In the genomic region with DNA sequence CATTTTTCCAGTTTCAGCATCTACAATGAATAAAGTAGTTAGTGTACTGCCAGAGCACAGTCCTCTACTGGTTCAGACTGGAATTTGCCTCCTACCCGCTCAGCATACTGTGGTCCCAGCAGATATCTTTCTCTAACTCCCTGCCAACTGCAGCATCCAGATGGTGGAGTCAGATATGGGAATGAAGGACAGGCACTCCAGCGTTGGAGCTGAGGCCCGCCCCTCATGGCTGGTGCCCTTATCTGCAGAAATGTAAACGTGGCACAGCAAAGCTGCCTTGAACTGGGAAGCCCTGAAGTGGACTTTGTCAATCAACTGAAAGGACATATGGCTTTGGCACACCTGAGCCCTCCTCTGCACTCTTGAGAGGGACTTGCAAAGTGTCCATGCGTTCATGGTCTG, we compare ENCODE assay signal across 12 mouse cellular contexts.
DNase-seq lines count a peak whose midpoint lies in the region; ATAC-seq lines count a peak whose summit lies in the region.
"Had no signal": no experiment of that assay in that cellular context is flagged by ENCODE, and none has a peak within 500 bp of the region (broad histone marks: within the 10 kb centered on the region; RNA-seq: fewer than 3 reads in every experiment).

No protein-coding gene starts in this region.

- H3K27ac ChIP-seq in hindbrain, embryonic 14.5 days, result 0 out of 2 replicates have a peak overlapping the region, but pooled peaks have one; percentile 0
- no peak overlapping the region for H3K27ac ChIP-seq in hindbrain, embryonic 11.5 days (ENCODE audit: low read depth, low read length)
- H3K27ac ChIP-seq in hindbrain, embryonic 16.5 days (ENCODE audit: low read depth, low read length), result no peak overlapping the region
- H3K27ac ChIP-seq in stomach, embryonic 14.5 days (ENCODE audit: low read length), result no peak overlapping the region
- H3K27ac ChIP-seq: heart, embryonic 10.5 days had no signal

- H3K36me3 ChIP-seq in hindbrain, embryonic 14.5 days (replicated peaks; ENCODE audit: control insufficient read depth, insufficient read depth), result no peaks in the 10 kb centered on the region
- no peaks in the 10 kb centered on the region for H3K36me3 ChIP-seq in hindbrain, embryonic 11.5 days (ENCODE audit: control insufficient read depth, insufficient read depth, low read length)
- H3K36me3 ChIP-seq in hindbrain, embryonic 16.5 days (ENCODE audit: control insufficient read depth, insufficient read depth, low read length), result no peaks in the 10 kb centered on the region
- no peaks in the 10 kb centered on the region for H3K36me3 ChIP-seq in stomach, embryonic 14.5 days (ENCODE audit: control insufficient read depth, insufficient read depth, low read length)
- H3K36me3 ChIP-seq: heart, embryonic 10.5 days had no signal

- H3K9me3 ChIP-seq in hindbrain, embryonic 14.5 days (ENCODE audit: control insufficient read depth, low read length), result no peaks in the 10 kb centered on the region
- H3K9me3 ChIP-seq in hindbrain, embryonic 11.5 days (ENCODE audit: control insufficient read depth, low read length), result no peaks in the 10 kb centered on the region
- H3K9me3 ChIP-seq in hindbrain, embryonic 16.5 days (ENCODE audit: control insufficient read depth, low read length), result no peaks in the 10 kb centered on the region
- H3K9me3 ChIP-seq in stomach, embryonic 14.5 days (ENCODE audit: control insufficient read depth, low read depth, low read length), result no peaks in the 10 kb centered on the region
- H3K9me3 ChIP-seq: heart, embryonic 10.5 days had no signal

- H3K4me2 ChIP-seq in hindbrain, embryonic 14.5 days (replicated peaks), result no peak overlapping the region
- no peak overlapping the region for H3K4me2 ChIP-seq in hindbrain, embryonic 11.5 days (replicated peaks; ENCODE audit: low read depth, low read length)
- H3K4me2 ChIP-seq in hindbrain, embryonic 16.5 days (ENCODE audit: low read length), result no peak overlapping the region
- H3K4me2 ChIP-seq in stomach, embryonic 14.5 days (replicated peaks; ENCODE audit: low read depth, low read length), result no peak overlapping the region
- H3K4me2 ChIP-seq: midbrain, embryonic 11.5 days had no signal

- ATAC-seq in hindbrain, embryonic 14.5 days (ENCODE audit: low FRiP score), result peak; percentile 62; the same call in 1 of the 2 replicates
- ATAC-seq in hindbrain, embryonic 11.5 days (ENCODE audit: low FRiP score), result no peak
- ATAC-seq in hindbrain, embryonic 16.5 days, result peak; percentile 67
- ATAC-seq in stomach, embryonic 14.5 days (ENCODE audit: insufficient number of reproducible peaks, insufficient read depth, low FRiP score, low read depth), result peak; percentile 92; the same call in 1 of the 2 replicates

- no peak for DNase-seq in hindbrain, embryonic 14.5 days (ENCODE audit: low spot score)
- DNase-seq in hindbrain, embryonic 11.5 days (ENCODE audit: low spot score), result no peak
- DNase-seq in ovary, adult 18-20 months (ENCODE audit: low spot score), result peak; percentile 13
- no peak for DNase-seq in ovary, postnatal 14 days (ENCODE audit: low spot score)
- no peak for DNase-seq in frontal cortex, postnatal 14 days (ENCODE audit: low spot score in 2 of 2)
- no peak for DNase-seq in urinary bladder, postnatal 4 days (ENCODE audit: low spot score in 2 of 2)
- DNase-seq: retina, postnatal 1 day; thymus, postnatal 25 days had no signal

- no peaks in the 10 kb centered on the region for H3K27me3 ChIP-seq in hindbrain, embryonic 14.5 days (ENCODE audit: control insufficient read depth, insufficient read depth, low read length)
- no peaks in the 10 kb centered on the region for H3K27me3 ChIP-seq in hindbrain, embryonic 11.5 days (ENCODE audit: control insufficient read depth, insufficient read depth, low read length)
- no peaks in the 10 kb centered on the region for H3K27me3 ChIP-seq in hindbrain, embryonic 16.5 days (replicated peaks; ENCODE audit: control insufficient read depth, insufficient read depth, low read length)
- no peaks in the 10 kb centered on the region for H3K27me3 ChIP-seq in stomach, embryonic 14.5 days (ENCODE audit: control insufficient read depth, insufficient read depth, low read length)

- no peak overlapping the region for H3K9ac ChIP-seq in hindbrain, embryonic 14.5 days
- H3K9ac ChIP-seq in hindbrain, embryonic 11.5 days (ENCODE audit: low read depth, low read length), result no peak overlapping the region
- H3K9ac ChIP-seq in hindbrain, embryonic 16.5 days (ENCODE audit: low read depth, low read length), result no peak overlapping the region
- no peak overlapping the region for H3K9ac ChIP-seq in stomach, embryonic 14.5 days (replicated peaks; ENCODE audit: low read depth, low read length)

- H3K4me1 ChIP-seq in hindbrain, embryonic 14.5 days (replicated peaks; ENCODE audit: control insufficient read depth, insufficient read depth, low read length), result peaks cover 5% of the 10 kb centered on the region; the same call in 1 of the 2 replicates
- no peaks in the 10 kb centered on the region for H3K4me1 ChIP-seq in hindbrain, embryonic 11.5 days (replicated peaks; ENCODE audit: control insufficient read depth, insufficient read depth, low read length)
- H3K4me1 ChIP-seq in hindbrain, embryonic 16.5 days (ENCODE audit: control insufficient read depth, insufficient read depth, low read depth, low read length), result peaks cover 4% of the 10 kb centered on the region
- no peaks in the 10 kb centered on the region for H3K4me1 ChIP-seq in stomach, embryonic 14.5 days (ENCODE audit: control insufficient read depth, insufficient read depth, low read length)

- no peak overlapping the region for H3K4me3 ChIP-seq in hindbrain, embryonic 14.5 days (replicated peaks; ENCODE audit: low read length)
- H3K4me3 ChIP-seq in hindbrain, embryonic 11.5 days (ENCODE audit: low read depth, low read length), result no peak overlapping the region
- H3K4me3 ChIP-seq in hindbrain, embryonic 16.5 days (ENCODE audit: low read length), result no peak overlapping the region
- H3K4me3 ChIP-seq in stomach, embryonic 14.5 days (ENCODE audit: low read depth, low read length), result no peak overlapping the region
- H3K4me3 ChIP-seq: heart, embryonic 10.5 days had no signal

- 55% methylated on average over 5 of the region's 5 CpGs for WGBS in hindbrain, embryonic 14.5 days
- 62% methylated on average over 5 of the region's 5 CpGs for WGBS in hindbrain, embryonic 11.5 days
- WGBS in hindbrain, embryonic 16.5 days, result 55% methylated on average over 5 of the region's 5 CpGs
- 33% methylated on average over 5 of the region's 5 CpGs for WGBS in stomach, embryonic 14.5 days
